Mouse (Mus musculus) lung, adult 2 months (tissue): ENCODE measurements around the gene Selenop.

Source experiments
- CTCF ChIP-seq: fragments of 200-500 bp; IDR thresholded peaks from 2 replicates; pipeline ENCODE4 v1.5.1; 2011; ENCODE audit warnings: mild to moderate bottlenecking, low read length, control low read depth; ENCODE audit not compliant: insufficient read depth
- POLR2A ChIP-seq: fragments of 200-500 bp; IDR thresholded peaks from 2 replicates; pipeline ENCODE4 v1.6.1; 2011; ENCODE audit warnings: low read depth, mild to moderate bottlenecking, control low read depth, low read length, borderline replicate concordance; ENCODE audit errors: extremely low read depth

DNA sequence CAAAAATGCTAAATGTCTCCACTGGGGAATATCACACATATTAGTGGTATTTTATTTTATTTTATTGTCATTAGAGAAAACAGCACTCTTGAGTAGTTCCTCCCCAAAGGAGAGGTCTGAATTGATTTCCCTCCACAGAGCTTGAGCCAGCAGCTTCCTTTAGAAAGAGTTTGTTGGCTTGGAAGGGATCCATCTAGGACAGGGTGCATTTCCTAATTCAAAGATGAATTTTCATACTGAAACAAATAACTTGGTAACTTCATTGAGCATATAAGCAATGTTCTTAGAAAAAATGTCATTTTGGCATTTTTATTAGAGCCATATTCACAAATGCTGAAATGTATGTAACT, 16.7 kb upstream of the Selenop start:
- TF ChIP-seq POLR2A (no peak), CTCF (no peak)
